Mouse (Mus musculus) left cerebral cortex, adult 18-20 months (tissue): ENCODE measurements at regions not wholly inside any gene's neighbourhood (a gene's known extent, or its start where the extent isn't known, plus 50 kb on each side); places are given as distances from the start of the nearest gene placed in this dataset.

Experiments used
- DNase-seq, 2 experiments: peaks; one replicate each; pipeline ENCODE4 v3.0.0; 2021 to 2022; ENCODE audit warnings: low spot score in 2 of 2, mixed read lengths in 1 of 2

DNA sequence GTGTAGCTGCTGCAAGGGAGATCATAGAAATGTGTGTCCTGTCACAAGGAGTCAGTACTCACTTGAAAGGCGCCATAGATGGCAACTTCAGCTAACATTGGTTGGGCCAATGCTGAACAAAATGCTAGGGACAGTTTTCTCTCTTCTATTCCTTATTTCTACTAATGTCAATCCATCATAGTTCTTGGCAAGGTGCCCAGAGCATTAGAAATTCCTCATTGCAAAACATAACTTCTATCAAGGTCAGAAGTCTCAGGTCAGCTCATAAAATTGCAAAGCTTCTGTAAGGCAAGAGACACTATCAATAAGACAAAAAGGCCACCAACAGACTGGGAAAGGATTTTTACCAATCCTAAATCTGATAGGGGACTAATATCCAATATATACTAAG, 106.3 kb downstream of the D1Ertd622e start:
- DNase-seq: no peak

DNA sequence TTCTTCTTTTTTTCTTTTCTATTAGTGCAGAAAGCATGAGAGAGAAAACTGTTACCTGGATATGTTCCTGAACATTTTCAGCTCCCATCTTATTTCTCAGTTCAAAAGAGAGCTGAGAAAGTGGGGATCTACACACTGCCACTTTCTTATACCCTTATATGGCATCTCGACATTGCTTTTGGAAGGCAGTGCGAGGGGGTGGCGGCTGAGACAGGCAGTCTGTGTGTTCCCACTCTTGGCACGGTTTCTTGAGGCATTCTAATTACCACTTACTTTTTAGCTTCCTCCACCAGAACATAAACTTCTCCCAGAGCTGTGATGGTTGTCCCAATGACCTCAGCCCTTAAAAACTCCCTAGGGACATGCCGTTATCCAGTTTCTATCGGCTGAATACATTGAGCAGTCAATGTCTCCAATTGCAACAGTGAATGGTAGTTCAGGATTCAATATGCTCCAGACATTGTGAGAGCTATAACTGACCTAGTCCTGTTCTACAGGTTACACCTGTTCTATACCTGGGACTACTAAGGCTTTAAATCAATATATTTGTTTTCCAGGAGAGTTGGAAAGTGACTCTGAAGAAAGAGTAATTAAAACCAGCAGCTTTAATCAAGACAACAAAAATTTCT, 106.8 kb downstream of the D1Ertd622e start:
- peak; percentile 53 to 78 for DNase-seq

- DNase-seq: no peak
These were observed 108.1 kb downstream of the D1Ertd622e start for GRCm38 (mm10) chr1:97553485-97554474.

- peak in 1 of 2 experiments; percentile 23 for DNase-seq
These were observed 109.0 kb downstream of the D1Ertd622e start for GRCm38 (mm10) chr1:97552886-97553285.

- no peak for DNase-seq
These were observed 120.7 kb downstream of the D1Ertd622e start for GRCm38 (mm10) chr1:97541162-97541493.

DNA sequence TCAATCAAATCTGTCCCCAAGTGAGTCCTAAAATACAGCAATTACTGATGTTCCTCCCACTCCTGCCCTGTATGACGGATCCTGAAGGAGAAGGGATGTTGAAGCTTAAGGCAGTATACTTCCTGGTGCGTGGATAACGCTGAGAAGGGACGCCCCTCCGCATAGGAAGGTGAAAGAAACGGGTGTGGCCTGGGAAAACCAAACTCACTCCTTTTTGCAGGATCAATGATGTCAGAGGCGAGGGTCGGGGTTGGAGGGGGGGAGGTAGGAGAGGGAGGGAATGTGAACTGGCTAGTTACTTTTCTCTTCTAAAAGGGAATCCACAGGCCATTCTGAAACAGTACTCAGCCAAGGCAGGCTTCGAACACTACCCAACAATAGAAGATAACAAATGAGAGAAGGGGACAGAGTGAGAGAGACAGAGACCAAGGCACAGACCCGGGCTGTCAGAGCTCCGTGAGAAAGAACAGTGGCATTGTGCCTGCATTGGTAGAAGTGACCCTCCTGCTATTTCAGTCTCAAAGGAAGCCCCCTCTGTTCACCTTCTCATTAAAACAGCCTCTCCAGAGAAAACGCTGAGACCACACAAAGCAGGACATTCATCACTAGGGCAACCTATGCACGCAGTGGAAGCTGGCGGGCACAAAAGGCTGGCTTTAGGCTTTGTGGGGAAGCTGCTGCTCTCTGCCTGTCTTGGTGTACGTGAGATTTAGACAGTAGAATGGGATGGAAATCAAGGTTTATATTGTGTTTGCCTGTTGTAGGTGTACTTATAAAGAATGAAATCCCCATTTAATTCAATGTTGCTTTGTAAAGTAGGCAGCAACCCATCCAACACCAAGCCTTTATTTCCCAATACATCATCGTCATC, 121.3 kb downstream of the D1Ertd622e start:
- no peak for DNase-seq

GRCm38 (mm10) chr1:97496915-97497314, 165.0 kb downstream of the D1Ertd622e start:
- DNase-seq: no peak

- DNase-seq: no peak
These were observed 182.0 kb downstream of the D1Ertd622e start for GRCm38 (mm10) chr1:97479921-97480320.
